Comparison of ENCODE assay signal across 8 mouse cellular contexts in the genomic region with DNA sequence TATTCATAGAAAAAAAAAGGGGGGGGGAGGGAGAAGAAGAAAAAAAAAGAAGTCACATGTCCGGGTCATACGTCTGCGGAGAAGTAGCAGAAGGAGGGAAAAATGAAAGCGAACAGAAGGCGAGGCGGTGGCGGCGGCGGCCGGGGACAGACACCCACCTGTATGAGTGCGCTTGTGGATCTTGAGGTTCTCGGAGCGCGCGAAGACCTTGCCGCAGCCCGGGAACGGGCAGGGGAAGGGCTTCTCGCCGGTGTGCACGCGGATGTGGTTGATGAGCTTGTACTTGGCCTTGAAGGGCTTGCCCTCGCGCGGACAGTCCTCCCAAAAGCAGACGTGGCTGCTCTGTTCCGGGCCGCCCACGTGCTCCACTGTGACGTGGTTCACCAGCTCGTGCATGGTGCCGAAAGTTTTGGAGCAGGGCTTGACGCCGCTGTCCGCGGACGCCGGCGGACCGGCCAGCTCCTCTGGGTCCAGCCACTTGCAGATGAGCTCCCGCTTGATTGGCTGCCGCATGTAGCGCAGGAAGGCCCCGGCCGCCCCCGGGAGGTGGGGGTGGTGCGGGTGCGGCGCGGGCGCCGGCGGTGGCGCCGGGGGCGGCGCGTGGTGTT. TPM values are rescaled to one million over a fixed set of nuclear protein-coding genes. Genes with fewer than 3 reads are reported as not detected.
A peak's percentile ranks its signal among the peaks of the same experiment; 100 is the strongest.
DNase-seq lines count a peak whose midpoint lies in the region; ATAC-seq and TF ChIP-seq lines count a peak whose summit lies in the region.
"Not testable (repeated sequence)": the region's sequence is repeated elsewhere in the genome, so short reads cannot be mapped to it uniquely, and the experiment has no call there.

No protein-coding gene starts in this region.

- not testable (repeated sequence) for H3K27ac ChIP-seq in ES-E14 (ENCODE audit: insufficient read depth, low read depth, low read length, poor library complexity, severe bottlenecking); heart, embryonic 15.5 days; kidney, embryonic 15.5 days; liver, embryonic 15.5 days (replicated peaks); stomach, embryonic 16.5 days (ENCODE audit: low read length)
- H3K27ac ChIP-seq in forebrain, embryonic 10.5 days = peak overlapping the region; percentile 99

- not testable (repeated sequence) for H3K4me1 ChIP-seq in ES-E14 (ENCODE audit: control insufficient read depth in 2 of 2, insufficient read depth in 2 of 2, low read length in 2 of 2, poor library complexity in 1 of 2)
- peaks cover 96% of the 10 kb centered on the region for H3K4me1 ChIP-seq in forebrain, embryonic 10.5 days
- peaks cover 25% of the 10 kb centered on the region for H3K4me1 ChIP-seq in heart, embryonic 15.5 days (replicated peaks)
- peaks cover 28% of the 10 kb centered on the region for H3K4me1 ChIP-seq in kidney, embryonic 15.5 days
- H3K4me1 ChIP-seq in liver, embryonic 15.5 days (replicated peaks) = peaks cover 14% of the 10 kb centered on the region
- peaks cover 21% of the 10 kb centered on the region for H3K4me1 ChIP-seq in stomach, embryonic 16.5 days (ENCODE audit: control insufficient read depth, insufficient read depth, low read length)

- H3K4me3 ChIP-seq in ES-E14 (ENCODE audit: insufficient read depth in 1 of 2, low read depth in 1 of 2, low read length in 2 of 2, poor library complexity in 1 of 2, severe bottlenecking in 1 of 2) (peak overlapping the region; percentile 68 to 98), myocyte (peak overlapping the region; percentile 24)
- H3K4me3 ChIP-seq in forebrain, embryonic 10.5 days = peak overlapping the region; percentile 89
- peak overlapping the region; percentile 56 for H3K4me3 ChIP-seq in heart, embryonic 15.5 days
- H3K4me3 ChIP-seq in kidney, embryonic 15.5 days (replicated peaks) = peak overlapping the region; percentile 52
- H3K4me3 ChIP-seq in liver, embryonic 15.5 days (replicated peaks) = peak overlapping the region; percentile 49
- H3K4me3 ChIP-seq in stomach, embryonic 16.5 days (replicated peaks; ENCODE audit: low read length) = peak overlapping the region; percentile 50

- H3K79me2 ChIP-seq in myocyte (ENCODE audit: control insufficient read depth, insufficient read depth) = not testable (repeated sequence)

- under 1% methylated on average over 58 of the region's 58 CpGs for WGBS in forebrain, embryonic 10.5 days
- WGBS in heart, embryonic 15.5 days = under 1% methylated on average over 58 of the region's 58 CpGs
- WGBS in kidney, embryonic 15.5 days = under 1% methylated on average over 57 of the region's 58 CpGs
- under 1% methylated on average over 58 of the region's 58 CpGs for WGBS in liver, embryonic 15.5 days (ENCODE audit: insufficient replicate concordance)
- WGBS in stomach, embryonic 16.5 days = under 1% methylated on average over 49 of the region's 58 CpGs

- H3K36me3 ChIP-seq in ES-E14 (ENCODE audit: control insufficient read depth, insufficient read depth, low read length, poor library complexity, severe bottlenecking); heart, embryonic 15.5 days; kidney, embryonic 15.5 days; liver, embryonic 15.5 days (replicated peaks); myocyte (ENCODE audit: control insufficient read depth, insufficient read depth); stomach, embryonic 16.5 days (ENCODE audit: control insufficient read depth, insufficient read depth, low read length): not testable (repeated sequence)
- H3K36me3 ChIP-seq in forebrain, embryonic 10.5 days (replicated peaks) = peaks cover 24% of the 10 kb centered on the region

- peak; percentile 24 for TF ChIP-seq POLR2A in myocyte (IDR thresholded peaks at IDR 0.05; ENCODE audit: insufficient read length, low read depth)

- not testable (repeated sequence) for H3K9me3 ChIP-seq in ES-E14 (ENCODE audit: control insufficient read depth, insufficient read depth, low read depth, low read length); forebrain, embryonic 10.5 days; heart, embryonic 15.5 days (replicated peaks); kidney, embryonic 15.5 days (replicated peaks); liver, embryonic 15.5 days (replicated peaks); stomach, embryonic 16.5 days (replicated peaks; ENCODE audit: control insufficient read depth, low read length)

- peak overlapping the region; percentile 80 for H3K9ac ChIP-seq in ES-E14 (ENCODE audit: insufficient read depth, low read depth, low read length, poor library complexity, severe bottlenecking)
- H3K9ac ChIP-seq in heart, embryonic 15.5 days = peak overlapping the region; percentile 39; the same call in 1 of the 2 replicates
- H3K9ac ChIP-seq in kidney, embryonic 15.5 days; liver, embryonic 15.5 days: not testable (repeated sequence)
- H3K9ac ChIP-seq in stomach, embryonic 16.5 days (ENCODE audit: low read length) = peak overlapping the region; percentile 46

- peak; percentile 51; the same call in 1 of the 2 replicates for ATAC-seq in heart, embryonic 15.5 days (replicated peaks; ENCODE audit: insufficient number of reproducible peaks, insufficient read depth, low FRiP score, low read depth)
- peak; percentile 64 for ATAC-seq in kidney, embryonic 15.5 days (replicated peaks; ENCODE audit: low FRiP score)
- ATAC-seq in liver, embryonic 15.5 days (ENCODE audit: insufficient read depth) = not testable (repeated sequence)
- ATAC-seq in stomach, embryonic 16.5 days (ENCODE audit: insufficient read depth, low FRiP score) = peak; percentile 43; the same call in 1 of the 2 replicates

- H3K27me3 ChIP-seq in forebrain, embryonic 10.5 days (ENCODE audit: poor library complexity, severe bottlenecking) = peaks cover 88% of the 10 kb centered on the region
- H3K27me3 ChIP-seq in heart, embryonic 15.5 days = peaks cover 88% of the 10 kb centered on the region
- peaks cover 96% of the 10 kb centered on the region for H3K27me3 ChIP-seq in kidney, embryonic 15.5 days
- H3K27me3 ChIP-seq in liver, embryonic 15.5 days = peaks cover 88% of the 10 kb centered on the region
- H3K27me3 ChIP-seq in myocyte (ENCODE audit: control insufficient read depth, insufficient read depth, insufficient read length) = peaks cover 13% of the 10 kb centered on the region
- H3K27me3 ChIP-seq in stomach, embryonic 16.5 days (ENCODE audit: control insufficient read depth, insufficient read depth, low read length) = peaks cover 84% of the 10 kb centered on the region

- in situ Hi-C loops in ES-E14 (cut with MboI; ENCODE audit: low sequenced_read_pairs in 2 of 2, unreplicated experiment in 2 of 2) = not testable (repeated sequence)

- not testable (repeated sequence) for DNase-seq in ES-E14 (ENCODE audit: low read depth, low spot score)
- peak; percentile 67 to 78 for DNase-seq in cerebellum, adult 18-20 months
- peak; percentile 79 for DNase-seq in forebrain, embryonic 10.5 days (ENCODE audit: extremely low spot score, low spot score)

- peak overlapping the region; percentile 95 for H3K4me2 ChIP-seq in heart, embryonic 15.5 days
- H3K4me2 ChIP-seq in kidney, embryonic 15.5 days = peak overlapping the region; percentile 92
- peak overlapping the region; percentile 74 for H3K4me2 ChIP-seq in liver, embryonic 15.5 days
- H3K4me2 ChIP-seq in myocyte (ENCODE audit: low read depth) = peak overlapping the region; percentile 12
- peak overlapping the region; percentile 96 for H3K4me2 ChIP-seq in stomach, embryonic 16.5 days (ENCODE audit: low read depth, low read length)

- H3ac ChIP-seq in myocyte (ENCODE audit: control insufficient read depth, insufficient read length) = peak overlapping the region; percentile 58

RNA-seq across cellular contexts. Expression of gene Zic5, which starts 1.6 kb away (rescaled TPM):
- 15.2 and 29.7 TPM in 2 replicates for total RNA-seq in ES-E14 (2012; rRNA removed)
- 20.7 and 21.5 TPM in 2 replicates for polyA plus RNA-seq in forebrain, embryonic 10.5 days (2016; fragmentation: Nextera tagmentation; extraction: Ambion mirVana)
- 0.06 and 0.14 TPM in 2 replicates for polyA plus RNA-seq in heart, embryonic 15.5 days (2015; fragmentation: Nextera tagmentation; extraction: Ambion mirVana)
- polyA plus RNA-seq in kidney, embryonic 15.5 days (2015; fragmentation: Nextera tagmentation; extraction: Ambion mirVana) = 0.13 TPM in 1 of 2 replicates, not detected in the other
- not detected in 2 replicates for polyA plus RNA-seq in liver, embryonic 15.5 days (2015; fragmentation: Nextera tagmentation; extraction: Ambion mirVana)
- 0.42 TPM for polyA plus RNA-seq in myocyte (2012; fragmentation: generic; extraction: Trizol)
- not detected in 2 replicates for polyA plus RNA-seq in stomach, embryonic 16.5 days (2015; fragmentation: Nextera tagmentation; extraction: Ambion mirVana)

RNA-seq across cellular contexts. Expression of gene Zic2, which starts 11.4 kb away (rescaled TPM):
- 17.3 and 22.1 TPM in 2 replicates for total RNA-seq in ES-E14 (2012; rRNA removed)
- 7.0 and 7.3 TPM in 2 replicates for polyA plus RNA-seq in forebrain, embryonic 10.5 days (2016; fragmentation: Nextera tagmentation; extraction: Ambion mirVana)
- polyA plus RNA-seq in heart, embryonic 15.5 days (2015; fragmentation: Nextera tagmentation; extraction: Ambion mirVana) = not detected in 2 replicates
- polyA plus RNA-seq in kidney, embryonic 15.5 days (2015; fragmentation: Nextera tagmentation; extraction: Ambion mirVana) = not detected in 2 replicates
- not detected in 2 replicates for polyA plus RNA-seq in liver, embryonic 15.5 days (2015; fragmentation: Nextera tagmentation; extraction: Ambion mirVana)
- polyA plus RNA-seq in myocyte (2012; fragmentation: generic; extraction: Trizol) = 0.88 TPM
- not detected in 2 replicates for polyA plus RNA-seq in stomach, embryonic 16.5 days (2015; fragmentation: Nextera tagmentation; extraction: Ambion mirVana)

RNA-seq across cellular contexts. Expression of gene Gm5089, which starts 12.9 kb away (rescaled TPM):
- 0.21 and 0.31 TPM in 2 replicates for total RNA-seq in ES-E14 (2012; rRNA removed)
- 1.0 and 1.9 TPM in 2 replicates for polyA plus RNA-seq in forebrain, embryonic 10.5 days (2016; fragmentation: Nextera tagmentation; extraction: Ambion mirVana)
- not detected in 2 replicates for polyA plus RNA-seq in heart, embryonic 15.5 days (2015; fragmentation: Nextera tagmentation; extraction: Ambion mirVana)
- polyA plus RNA-seq in kidney, embryonic 15.5 days (2015; fragmentation: Nextera tagmentation; extraction: Ambion mirVana) = 0.10 TPM in 1 of 2 replicates, not detected in the other
- not detected in 2 replicates for polyA plus RNA-seq in liver, embryonic 15.5 days (2015; fragmentation: Nextera tagmentation; extraction: Ambion mirVana)
- polyA plus RNA-seq in myocyte (2012; fragmentation: generic; extraction: Trizol) = not detected
- polyA plus RNA-seq in stomach, embryonic 16.5 days (2015; fragmentation: Nextera tagmentation; extraction: Ambion mirVana) = not detected in 2 replicates

RNA-seq across cellular contexts. Expression of gene Gm10837, which starts 26.5 kb away (rescaled TPM):
- total RNA-seq in ES-E14 (2012; rRNA removed) = not detected in 2 replicates
- polyA plus RNA-seq in forebrain, embryonic 10.5 days (2016; fragmentation: Nextera tagmentation; extraction: Ambion mirVana) = 0.27 TPM in 1 of 2 replicates, not detected in the other
- polyA plus RNA-seq in heart, embryonic 15.5 days (2015; fragmentation: Nextera tagmentation; extraction: Ambion mirVana) = not detected in 2 replicates
- polyA plus RNA-seq in kidney, embryonic 15.5 days (2015; fragmentation: Nextera tagmentation; extraction: Ambion mirVana) = not detected in 2 replicates
- not detected in 2 replicates for polyA plus RNA-seq in liver, embryonic 15.5 days (2015; fragmentation: Nextera tagmentation; extraction: Ambion mirVana)
- not detected for polyA plus RNA-seq in myocyte (2012; fragmentation: generic; extraction: Trizol)
- not detected in 2 replicates for polyA plus RNA-seq in stomach, embryonic 16.5 days (2015; fragmentation: Nextera tagmentation; extraction: Ambion mirVana)

Comparison
In these comparisons a context has a peak if more than half of its experiments do, and no peak if none do; other contexts are left out.
1. H3K4me3 ChIP-seq: peak in every context shown above with its lines; median percentile 89 in forebrain, embryonic 10.5 days; 83 in ES-E14; 56 in heart, embryonic 15.5 days; 52 in kidney, embryonic 15.5 days; 50 in stomach, embryonic 16.5 days; 49 in liver, embryonic 15.5 days; 24 in myocyte.
2. H3K4me2 ChIP-seq: peak in every context shown above with its lines; median percentile 96 in stomach, embryonic 16.5 days; 95 in heart, embryonic 15.5 days; 92 in kidney, embryonic 15.5 days; 74 in liver, embryonic 15.5 days; 12 in myocyte.
3. RNA of gene Zic5, which starts 1.6 kb away (polyA plus RNA-seq): 20.7 to 21.5 TPM in forebrain, embryonic 10.5 days; 0.42 TPM in myocyte (single experiment), 0.13 TPM in kidney, embryonic 15.5 days, 0.06 to 0.14 TPM in heart, embryonic 15.5 days, not detected in liver, embryonic 15.5 days and not detected in stomach, embryonic 16.5 days; every median in the first group is over 10 times any median in the second.